Mouse (Mus musculus) midbrain, embryonic 15.5 days (tissue): ENCODE results near the gene Drc7. TPM values are rescaled to one million over a fixed set of nuclear protein-coding genes. Genes with fewer than 3 reads are reported as not detected.

Experiments
- ATAC-seq: fragments of 200-750 bp; cut with Nextera tagmentation; replicated peaks from 2 replicates; pipeline ENCODE4 v1.8.0; 2017; ENCODE audit warnings: moderate TSS enrichment
- H3K27ac ChIP-seq: fragments of 300-500 bp; sonication (generic); 2 replicates; pipeline ENCODE4 v1.5.1; 2015; ENCODE audit warnings: mild to moderate bottlenecking, inconsistent platforms
- H3K27me3 ChIP-seq: fragments of 300-500 bp; sonication (generic); replicated peaks from 2 replicates; pipeline ENCODE4 v1.6.1; 2015; ENCODE audit warnings: inconsistent platforms
- H3K36me3 ChIP-seq: fragments of 300-500 bp; sonication (generic); replicated peaks from 2 replicates; pipeline ENCODE4 v1.6.1; 2015; ENCODE audit warnings: inconsistent platforms
- H3K4me1 ChIP-seq: fragments of 300-500 bp; sonication (generic); 2 replicates; pipeline ENCODE4 v1.6.1; 2015; ENCODE audit warnings: inconsistent platforms
- H3K4me2 ChIP-seq: fragments of 300-500 bp; sonication (generic); 2 replicates; pipeline ENCODE4 v1.6.1; 2015; ENCODE audit warnings: inconsistent platforms, mild to moderate bottlenecking, moderate library complexity
- H3K4me3 ChIP-seq: fragments of 300-500 bp; sonication (generic); 2 replicates; pipeline ENCODE4 v1.5.1; 2015; ENCODE audit warnings: mild to moderate bottlenecking, inconsistent platforms
- H3K9ac ChIP-seq: fragments of 300-500 bp; sonication (generic); 2 replicates; pipeline ENCODE4 v1.6.1; 2015; ENCODE audit warnings: mild to moderate bottlenecking, inconsistent platforms
- H3K9me3 ChIP-seq: fragments of 300-500 bp; sonication (generic); 2 replicates; pipeline ENCODE4 v1.6.1; 2016; ENCODE audit warnings: inconsistent platforms
- WGBS: fragments of 180-500 bp; shearing (Covaris S2); methylation state at CpG from one replicate; pipeline ENCODE4 v1.1.7; 2015; ENCODE audit warnings: mixed read lengths; 5-methylcytosine and 5-hydroxymethylcytosine counted together
- polyA plus RNA-seq: library from polyadenylated mRNA; unstranded; fragments of >200 nt; fragmentation: Nextera tagmentation; extraction: Ambion mirVana; gene quantifications from 2 replicates; pipeline ENCODE4 v1.2.1, GENCODE M21; 2015

Gene Drc7
- polyA plus RNA-seq, 1 experiment from 2014 or later = 1.5 TPM

- no peak overlapping the region for H3K9ac ChIP-seq
- H3K36me3 ChIP-seq = no peaks in the 10 kb centered on the region
- no peak overlapping the region for H3K4me3 ChIP-seq
- H3K27me3 ChIP-seq = no peaks in the 10 kb centered on the region
- ATAC-seq = 0 out of 2 replicates have a peak, but pooled peaks have one; percentile 52
- 66% methylated on average over 7 of the region's 7 CpGs for WGBS
- no peaks in the 10 kb centered on the region for H3K4me1 ChIP-seq
- no peak overlapping the region for H3K27ac ChIP-seq
- no peak overlapping the region for H3K4me2 ChIP-seq
- no peaks in the 10 kb centered on the region for H3K9me3 ChIP-seq
Observed at GRCm38 (mm10) chr8:95037106-95037925, 17.6 kb upstream of the Drc7 start.

DNA sequence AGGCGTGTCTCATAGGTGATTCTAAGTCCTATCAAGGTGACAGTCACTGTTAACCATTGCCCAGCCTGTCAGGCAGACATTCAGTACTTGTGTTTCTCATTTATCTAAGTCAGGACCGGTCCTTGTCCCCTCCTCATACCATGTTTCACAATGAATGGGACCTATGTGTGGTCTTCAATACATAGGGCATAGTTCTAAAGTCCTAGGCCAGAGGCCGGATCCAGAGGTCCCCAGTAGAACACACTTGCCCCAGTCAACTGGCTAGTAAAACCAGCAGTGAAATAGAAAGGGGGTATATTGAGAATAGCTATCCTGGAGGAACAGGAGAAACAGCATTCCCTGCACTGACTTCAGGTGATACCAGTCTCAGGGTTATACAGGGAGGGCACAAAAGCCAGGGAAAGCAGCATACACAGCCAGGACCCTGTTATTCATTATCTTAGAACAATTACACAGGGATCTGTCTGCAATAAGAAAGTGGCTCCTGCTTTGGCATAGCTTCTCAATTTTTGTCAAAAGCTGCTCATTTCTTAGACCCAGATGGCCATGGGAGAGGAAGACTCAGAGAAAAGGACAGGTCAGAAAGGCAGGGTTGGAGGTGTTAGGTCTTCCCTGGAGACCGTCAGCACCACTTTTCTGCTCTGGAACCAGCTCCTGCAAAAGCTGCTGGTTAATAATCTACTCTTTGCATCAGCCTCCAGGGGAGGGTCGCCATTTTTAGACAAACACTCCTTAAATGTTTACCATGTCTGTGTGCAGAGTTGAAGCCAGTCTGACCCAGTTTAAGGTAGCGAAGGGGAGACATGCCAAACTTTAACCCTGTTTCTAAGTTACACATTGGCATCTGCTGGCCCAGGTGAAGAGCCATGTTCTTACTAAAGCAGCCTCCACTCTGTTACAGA is 12.8 kb upstream of the Drc7 start:
- no peak overlapping the region for H3K9ac ChIP-seq
- H3K4me1 ChIP-seq = peaks cover 10% of the 10 kb centered on the region; the same call in 1 of the 2 replicates
- no peak overlapping the region for H3K27ac ChIP-seq
- no peak for ATAC-seq
- 78% methylated on average over 6 of the region's 6 CpGs for WGBS
- H3K4me3 ChIP-seq = no peak overlapping the region
- no peak overlapping the region for H3K4me2 ChIP-seq
- no peaks in the 10 kb centered on the region for H3K27me3 ChIP-seq
- no peaks in the 10 kb centered on the region for H3K9me3 ChIP-seq
- H3K36me3 ChIP-seq = no peaks in the 10 kb centered on the region

DNA sequence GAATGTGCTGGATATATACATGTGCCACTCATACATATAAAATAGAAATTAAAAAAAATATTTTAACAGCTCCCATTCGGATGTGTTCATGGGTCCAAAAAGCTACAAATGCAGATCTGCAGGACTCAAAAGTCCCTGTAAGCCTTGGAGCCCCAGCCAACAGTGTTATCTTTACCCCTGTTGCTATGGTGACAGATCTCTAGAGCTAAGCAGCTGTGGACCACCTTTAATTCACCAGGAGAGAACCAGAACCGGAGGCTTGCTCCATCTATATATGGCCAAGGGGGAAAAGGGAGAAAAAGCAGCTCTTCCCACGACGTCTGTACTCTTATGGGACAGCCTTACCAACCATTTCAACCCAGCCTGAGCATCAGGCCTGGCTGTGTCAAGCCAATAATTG is 10.1 kb upstream of the Drc7 start:
- 40% methylated on average over 4 of the region's 4 CpGs for WGBS
- H3K9ac ChIP-seq = no peak overlapping the region
- ATAC-seq = no peak
- H3K27ac ChIP-seq = no peak overlapping the region
- no peaks in the 10 kb centered on the region for H3K9me3 ChIP-seq
- no peaks in the 10 kb centered on the region for H3K27me3 ChIP-seq
- H3K4me2 ChIP-seq = no peak overlapping the region
- peaks cover 13% of the 10 kb centered on the region for H3K4me1 ChIP-seq
- H3K4me3 ChIP-seq = no peak overlapping the region
- no peaks in the 10 kb centered on the region for H3K36me3 ChIP-seq

DNA sequence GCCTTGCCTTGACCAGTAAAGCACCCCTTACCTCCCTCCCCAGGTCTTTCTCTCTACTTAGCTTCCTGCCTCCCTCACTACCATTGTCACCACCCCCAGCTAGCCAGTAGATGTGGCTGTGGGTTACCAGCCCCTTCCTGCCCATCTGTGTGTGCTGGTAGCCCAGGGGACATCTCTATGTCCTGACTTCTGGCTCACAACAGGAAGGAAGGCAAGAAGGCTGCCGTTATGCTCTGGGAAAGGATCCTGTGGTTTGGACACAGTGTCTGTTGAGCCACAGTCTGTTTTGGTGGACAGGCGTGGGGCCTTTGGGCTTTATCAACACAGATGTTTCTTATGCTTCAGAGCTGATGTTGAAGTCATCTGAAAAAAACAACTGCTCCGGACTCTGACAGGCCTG is 7.9 kb upstream of the Drc7 start:
- 79% methylated on average over 3 of the region's 3 CpGs for WGBS
- no peak overlapping the region for H3K4me2 ChIP-seq
- H3K27me3 ChIP-seq = no peaks in the 10 kb centered on the region
- no peaks in the 10 kb centered on the region for H3K9me3 ChIP-seq
- no peak overlapping the region for H3K9ac ChIP-seq
- no peak for ATAC-seq
- H3K4me1 ChIP-seq = peaks cover 13% of the 10 kb centered on the region
- H3K4me3 ChIP-seq = no peak overlapping the region
- no peak overlapping the region for H3K27ac ChIP-seq
- H3K36me3 ChIP-seq = no peaks in the 10 kb centered on the region

- no peak overlapping the region for H3K4me2 ChIP-seq
- no peak overlapping the region for H3K9ac ChIP-seq
- 61% methylated on average over 6 of the region's 6 CpGs for WGBS
- H3K4me3 ChIP-seq = no peak overlapping the region
- peak; percentile 58; the same call in 1 of the 2 replicates for ATAC-seq
- no peaks in the 10 kb centered on the region for H3K9me3 ChIP-seq
- 0 out of 2 replicates have a peak overlapping the region, but pooled peaks have one; percentile 7 for H3K27ac ChIP-seq
- peaks cover 13% of the 10 kb centered on the region for H3K4me1 ChIP-seq
- H3K36me3 ChIP-seq = no peaks in the 10 kb centered on the region
- H3K27me3 ChIP-seq = no peaks in the 10 kb centered on the region
Observed at GRCm38 (mm10) chr8:95047884-95048680, 6.8 kb upstream of the Drc7 start.

GRCm38 (mm10) chr8:95049636-95050035 is 5.3 kb upstream of the Drc7 start:
- Histone ChIP-seq H3K27me3 (no peaks in the 10 kb centered on the region), H3K9me3 (no peaks in the 10 kb centered on the region), H3K9ac (no peak overlapping the region), H3K4me3 (no peak overlapping the region), H3K27ac (no peak overlapping the region), H3K4me1 (peaks cover 11% of the 10 kb centered on the region), H3K4me2 (no peak overlapping the region), H3K36me3 (no peaks in the 10 kb centered on the region)
- WGBS = 84% methylated on average over 2 of the region's 2 CpGs
- ATAC-seq = no peak

- WGBS = 61% methylated on average over 6 of the region's 6 CpGs
- Histone ChIP-seq H3K4me2 (no peak overlapping the region), H3K27ac (no peak overlapping the region), H3K4me3 (no peak overlapping the region), H3K9ac (no peak overlapping the region), H3K36me3 (no peaks in the 10 kb centered on the region), H3K27me3 (no peaks in the 10 kb centered on the region), H3K4me1 (no peaks in the 10 kb centered on the region), H3K9me3 (no peaks in the 10 kb centered on the region)
- peak; percentile 41; the same call in 1 of the 2 replicates for ATAC-seq
Observed at GRCm38 (mm10) chr8:95054438-95054837, 465 bp upstream of the Drc7 start.

GRCm38 (mm10) chr8:95056414-95056813 is 1.5 kb downstream of the Drc7 start:
- ATAC-seq = no peak
- Histone ChIP-seq H3K4me2 (no peak overlapping the region), H3K4me3 (no peak overlapping the region), H3K36me3 (no peaks in the 10 kb centered on the region), H3K27me3 (no peaks in the 10 kb centered on the region), H3K4me1 (no peaks in the 10 kb centered on the region), H3K9ac (no peak overlapping the region), H3K27ac (no peak overlapping the region), H3K9me3 (no peaks in the 10 kb centered on the region)
- 80% methylated on average over 5 of the region's 5 CpGs for WGBS

GRCm38 (mm10) chr8:95058661-95059060 is 3.8 kb downstream of the Drc7 start:
- no peaks in the 10 kb centered on the region for H3K27me3 ChIP-seq
- H3K9me3 ChIP-seq = no peaks in the 10 kb centered on the region
- no peaks in the 10 kb centered on the region for H3K36me3 ChIP-seq
- ATAC-seq = no peak
- no peak overlapping the region for H3K9ac ChIP-seq
- H3K4me3 ChIP-seq = no peak overlapping the region
- no peak overlapping the region for H3K27ac ChIP-seq
- 87% methylated on average over 6 of the region's 6 CpGs for WGBS
- no peaks in the 10 kb centered on the region for H3K4me1 ChIP-seq
- no peak overlapping the region for H3K4me2 ChIP-seq

DNA sequence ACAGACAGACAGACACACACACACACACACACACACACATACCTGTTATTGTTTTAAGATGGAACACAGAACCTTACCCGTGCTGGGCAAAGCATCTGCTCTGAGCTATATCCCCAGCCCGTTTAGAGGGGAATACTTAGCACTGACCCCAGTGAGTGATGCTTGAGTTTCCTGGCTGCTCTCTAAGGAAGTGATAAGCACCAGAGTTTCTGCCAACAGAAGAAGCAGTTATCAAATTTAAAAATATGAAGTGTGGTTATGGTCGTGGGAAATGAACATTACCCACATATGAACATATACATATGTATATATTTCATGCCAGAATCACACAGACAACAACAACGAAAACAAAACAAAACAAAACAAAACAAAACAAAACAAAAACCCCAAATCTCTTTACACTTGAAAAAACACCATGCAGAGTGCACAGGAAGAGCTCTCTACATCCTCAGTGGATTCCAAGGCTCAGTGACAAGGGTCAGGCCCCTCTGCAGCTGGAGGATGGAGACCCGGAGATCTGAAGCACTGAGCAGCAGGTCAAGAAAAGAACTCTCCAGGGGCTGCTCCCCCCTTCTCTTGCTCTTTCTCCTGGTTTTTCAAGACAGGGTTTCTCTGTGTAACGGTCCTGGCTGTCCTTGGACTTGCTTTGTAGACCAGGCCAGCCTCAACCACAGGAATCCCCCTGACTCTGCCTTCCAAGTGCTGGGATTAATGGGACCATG is 5.1 kb downstream of the Drc7 start:
- 76% methylated on average over 6 of the region's 6 CpGs for WGBS
- H3K4me2 ChIP-seq = no peak overlapping the region
- ATAC-seq = no peak
- H3K27me3 ChIP-seq = no peaks in the 10 kb centered on the region
- no peak overlapping the region for H3K4me3 ChIP-seq
- no peak overlapping the region for H3K27ac ChIP-seq
- no peak overlapping the region for H3K9ac ChIP-seq
- no peaks in the 10 kb centered on the region for H3K36me3 ChIP-seq
- H3K4me1 ChIP-seq = no peaks in the 10 kb centered on the region
- H3K9me3 ChIP-seq = no peaks in the 10 kb centered on the region

GRCm38 (mm10) chr8:95064531-95064930 is 9.6 kb downstream of the Drc7 start:
- WGBS = 95% methylated on average over 2 of the region's 2 CpGs
- Histone ChIP-seq H3K9me3 (no peaks in the 10 kb centered on the region), H3K4me1 (no peaks in the 10 kb centered on the region), H3K36me3 (no peaks in the 10 kb centered on the region), H3K27ac (no peak overlapping the region), H3K9ac (no peak overlapping the region), H3K4me3 (no peak overlapping the region), H3K27me3 (no peaks in the 10 kb centered on the region), H3K4me2 (no peak overlapping the region)
- no peak for ATAC-seq
